Mouse (Mus musculus) adrenal gland, postnatal 10 days (tissue): ENCODE measurements around the gene Ptprz1. TPM values are rescaled to one million over a fixed set of nuclear protein-coding genes. Genes with fewer than 3 reads are reported as not detected.

Source experiments
- DNase-seq: peaks from one replicate; pipeline ENCODE4 v3.0.0; 2021; ENCODE audit warnings: mixed read lengths
- long read RNA-seq, 2 experiments: library from polyadenylated mRNA; stranded (forward); transcript quantifications; one replicate each; pipeline ENCODE4 v2.0.0; 2021
- total RNA-seq, 2 experiments: library from RNA; stranded (reverse); gene quantifications; 2 replicates each; pipeline ENCODE4 v1.2.3; 2021

Gene Ptprz1
- 10 to 100 TPM in 1 of 2 experiments, 1 to 10 TPM in 1; 9.9 to 10.1 TPM for total RNA-seq
- long read RNA-seq, experiment 1, partial matches to known transcripts = 1 of 2 reads
- long read RNA-seq, experiment 1, other reads (novel, unspliced or antisense) = 1 of 2 reads
- long read RNA-seq, experiment 2 = 0 reads

- DNase-seq = peak; percentile 67
Measured at GRCm38 (mm10) chr6:22874781-22875613, at the start of gene Ptprz1. Gene Ptprz1, plus strand, starts transcription at chr6:22875502.

GRCm38 (mm10) chr6:22833637-22834036, 41.7 kb upstream of the Ptprz1 start:
- peak; percentile 14 for DNase-seq

DNA sequence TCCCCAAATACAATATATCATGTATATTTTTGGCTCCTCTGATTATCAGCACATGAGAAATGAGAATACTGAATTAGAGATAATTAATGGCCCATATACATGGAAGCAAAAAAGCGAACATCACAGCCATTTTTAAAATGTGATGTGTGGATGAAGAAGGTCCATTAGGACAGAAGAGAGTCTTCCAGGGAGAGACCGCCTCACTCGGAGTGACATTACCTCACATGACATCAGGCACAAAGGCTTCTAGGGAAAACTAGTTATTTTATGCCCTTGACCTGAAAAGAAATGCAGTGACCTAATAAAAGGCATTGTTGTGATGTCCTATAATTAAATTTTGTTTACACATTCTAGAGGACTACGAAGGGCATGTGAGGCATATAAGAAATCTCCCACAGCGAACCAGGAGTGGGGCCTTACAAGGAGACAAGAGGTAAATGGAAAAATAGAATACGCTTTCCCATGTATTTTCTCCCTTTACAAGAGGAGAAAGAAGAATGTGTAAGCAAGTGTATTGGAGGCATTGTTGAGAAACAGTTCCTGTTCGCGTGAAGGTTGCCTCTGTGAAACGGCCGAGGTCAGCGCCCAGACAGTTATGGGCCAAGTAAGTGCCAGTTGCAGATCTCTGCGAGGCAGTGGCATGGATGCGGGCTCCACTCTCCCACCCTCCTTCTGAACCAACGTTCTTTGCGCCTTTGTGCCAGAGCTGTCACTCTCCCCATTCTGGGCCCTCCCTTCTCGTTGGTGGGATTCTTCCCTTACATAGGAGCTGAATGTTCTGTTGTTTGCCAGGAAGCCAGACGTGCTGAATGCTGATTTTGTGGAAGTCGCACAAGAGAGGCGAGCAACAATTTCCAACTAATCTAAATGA, 41.0 kb upstream of the Ptprz1 start:
- peak; percentile 14 for DNase-seq

GRCm38 (mm10) chr6:22875614-22876541, 576 bp downstream of the Ptprz1 start:
- peak; percentile 33 for DNase-seq

DNA sequence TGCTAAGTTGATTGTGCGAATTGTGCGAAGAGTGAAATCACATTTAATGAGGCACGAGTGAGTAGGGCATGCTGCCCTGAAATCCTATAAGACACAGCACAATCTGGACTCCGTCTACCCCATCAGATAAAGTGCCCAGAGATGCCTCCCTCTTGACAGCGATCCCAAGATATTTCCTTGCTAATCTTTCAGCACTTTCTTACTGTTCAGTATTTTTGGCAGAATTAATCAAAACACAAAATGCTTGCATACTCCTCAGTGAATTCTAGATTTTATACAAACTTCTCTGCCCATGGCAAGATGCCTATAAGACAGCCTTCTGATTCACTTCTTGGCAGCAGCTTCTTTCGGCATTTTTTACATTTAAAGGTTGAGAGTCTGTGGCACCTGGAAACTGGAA, 12.7 kb downstream of the Ptprz1 start:
- DNase-seq = no peak

- no peak for DNase-seq
Measured at GRCm38 (mm10) chr6:22889333-22889732, 14.0 kb downstream of the Ptprz1 start.

DNA sequence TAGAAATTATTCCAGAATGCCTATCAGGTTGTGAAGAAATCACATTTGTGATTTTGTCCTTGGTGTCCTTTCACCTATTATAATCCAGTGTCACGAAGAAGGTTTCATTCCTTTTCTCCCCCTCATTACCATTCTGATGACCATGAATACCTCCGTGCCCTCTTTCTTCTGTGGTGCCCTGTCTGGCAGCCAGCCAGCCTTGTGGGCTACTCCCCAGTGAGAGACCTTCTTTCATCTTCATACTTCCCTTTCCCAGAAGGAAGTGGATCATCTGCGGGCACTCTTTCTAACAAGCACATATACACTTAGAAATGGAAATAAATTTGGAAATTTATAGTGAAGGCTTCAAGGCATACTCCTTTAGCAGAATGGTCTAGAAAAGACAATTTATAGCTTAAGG, 26.7 kb downstream of the Ptprz1 start:
- DNase-seq = no peak

DNA sequence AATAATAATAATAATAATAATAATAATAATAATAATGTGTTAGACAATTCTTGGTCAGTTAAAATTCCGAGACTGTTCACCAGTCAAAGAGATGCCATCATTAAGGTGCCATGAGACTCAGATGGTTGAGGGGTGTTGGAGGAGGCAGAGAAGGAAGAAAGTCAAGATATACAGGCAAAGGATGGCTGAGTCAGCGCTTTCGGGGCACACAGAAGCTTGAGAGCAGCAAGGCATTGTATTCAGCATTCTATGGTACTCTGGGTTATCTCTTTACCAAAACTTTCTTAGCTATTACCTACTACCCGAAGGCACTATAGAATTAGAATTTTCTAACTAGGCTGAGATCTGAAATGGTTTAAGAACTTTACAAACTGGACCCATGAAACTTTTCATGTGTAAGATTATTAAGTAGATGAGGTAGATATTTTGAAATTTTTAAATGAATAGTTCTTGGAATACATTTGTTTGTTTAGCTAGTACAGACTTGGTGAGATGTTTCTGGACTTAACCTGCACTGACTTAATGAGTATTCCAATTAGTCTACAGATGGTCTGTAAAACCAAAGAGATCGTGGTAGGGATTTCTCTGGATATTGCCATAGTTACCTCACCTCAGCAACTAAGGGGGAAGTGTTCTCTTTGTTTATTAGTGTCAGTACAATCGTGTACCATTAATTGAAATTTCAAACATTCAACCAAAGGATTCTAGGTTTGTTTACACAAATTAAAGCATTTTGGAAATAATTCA, 33.4 kb downstream of the Ptprz1 start:
- DNase-seq = no peak

DNA sequence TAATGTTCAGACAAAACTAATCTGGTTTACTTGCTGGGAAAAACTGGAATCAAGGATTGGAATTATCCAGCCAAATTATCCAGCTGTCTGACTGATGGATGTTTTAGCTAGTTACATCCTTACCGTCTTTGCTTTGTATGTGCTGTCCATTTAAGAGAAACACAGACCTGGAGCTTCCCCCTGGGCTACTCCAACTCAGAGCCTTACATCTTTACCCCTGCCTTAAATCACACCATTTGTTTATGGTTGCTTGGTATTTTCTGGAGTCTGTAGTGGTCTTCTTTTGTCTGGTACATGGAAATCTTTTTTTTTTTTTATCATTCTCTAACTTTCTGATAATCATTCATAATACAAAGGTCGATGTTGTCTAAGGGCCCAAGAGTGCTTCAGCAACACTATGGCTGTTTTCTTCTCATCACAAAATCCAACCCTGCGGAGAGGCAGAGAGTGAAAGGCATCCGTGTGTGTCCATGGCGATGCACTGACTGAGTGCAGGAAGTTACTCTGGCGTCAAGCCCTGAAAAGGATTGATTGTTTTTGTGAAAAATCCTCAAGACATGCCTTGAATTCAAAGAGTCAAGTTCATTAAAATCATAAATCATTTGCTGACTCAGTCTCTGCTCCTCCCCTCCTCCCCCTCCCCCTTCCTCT, 34.1 kb downstream of the Ptprz1 start:
- DNase-seq = peak; percentile 17

GRCm38 (mm10) chr6:22909908-22910260, 34.6 kb downstream of the Ptprz1 start:
- no peak for DNase-seq

- DNase-seq = no peak
Measured at GRCm38 (mm10) chr6:22922880-22923279, 47.6 kb downstream of the Ptprz1 start.

GRCm38 (mm10) chr6:22932768-22933265, 57.5 kb downstream of the Ptprz1 start:
- no peak for DNase-seq

- no peak for DNase-seq
Measured at GRCm38 (mm10) chr6:22937126-22937525, 61.8 kb downstream of the Ptprz1 start.

DNA sequence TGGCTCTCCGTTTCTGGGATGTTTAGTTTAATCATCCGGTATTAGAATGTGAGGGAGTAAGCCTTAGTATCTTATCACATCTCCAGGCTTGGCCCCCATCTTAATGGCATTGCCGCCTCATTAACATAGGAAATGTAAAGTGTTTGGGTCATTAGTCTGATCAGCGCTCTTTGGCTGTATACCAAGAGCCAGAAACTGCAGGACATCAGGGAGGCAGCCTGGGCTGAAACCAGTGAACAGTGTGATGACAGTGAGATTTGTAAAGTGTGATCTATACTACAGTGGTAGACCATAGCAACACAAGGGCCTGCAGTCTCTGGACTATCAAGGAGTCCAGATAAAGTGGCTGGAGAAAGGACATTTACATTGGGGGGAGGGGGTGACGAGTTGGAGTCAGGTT, 62.2 kb downstream of the Ptprz1 start:
- no peak for DNase-seq

DNA sequence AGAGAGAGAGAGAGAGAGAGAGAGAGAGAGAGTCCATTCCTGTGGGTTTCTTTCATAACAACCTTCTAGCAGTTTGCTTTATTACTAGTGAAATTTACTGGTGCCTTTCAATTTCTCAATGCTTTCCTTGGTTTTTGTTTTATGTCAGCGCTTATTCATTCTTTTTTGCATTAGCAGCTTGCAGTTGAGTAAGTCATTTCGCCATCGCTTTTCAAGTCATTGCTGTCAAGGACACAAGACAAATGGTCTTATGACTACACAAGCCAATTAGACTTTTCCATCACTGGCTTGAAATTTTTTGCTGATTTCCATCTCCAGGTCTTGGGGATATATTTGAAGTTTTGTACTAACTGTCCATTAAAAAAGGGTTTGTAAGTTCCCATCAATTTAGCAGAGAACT, 68.9 kb downstream of the Ptprz1 start:
- peak; percentile 16 for DNase-seq

- DNase-seq = no peak
Measured at GRCm38 (mm10) chr6:22963374-22963773, 88.1 kb downstream of the Ptprz1 start.

DNA sequence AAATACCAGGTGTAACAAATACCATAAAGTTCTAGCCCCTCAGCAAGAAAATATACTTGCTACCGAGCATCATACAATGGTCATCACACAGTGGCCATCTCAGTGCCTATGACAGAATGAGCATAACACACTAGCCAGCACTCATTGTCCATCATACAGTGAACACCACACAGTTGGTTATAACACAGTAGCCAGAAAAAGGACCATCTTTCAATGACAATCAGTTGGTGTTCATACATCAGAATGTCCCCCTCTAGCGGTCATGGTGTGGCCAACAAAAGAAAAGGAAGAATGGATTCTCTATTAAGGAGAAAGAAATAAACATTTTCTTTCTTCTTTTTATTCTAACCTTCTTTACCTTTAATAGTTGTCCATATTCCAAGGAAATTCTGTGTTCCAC, 92.8 kb downstream of the Ptprz1 start:
- peak; percentile 27 for DNase-seq

- peak; percentile 16 for DNase-seq
Measured at GRCm38 (mm10) chr6:22983769-22984519, 108.6 kb downstream of the Ptprz1 start.

DNA sequence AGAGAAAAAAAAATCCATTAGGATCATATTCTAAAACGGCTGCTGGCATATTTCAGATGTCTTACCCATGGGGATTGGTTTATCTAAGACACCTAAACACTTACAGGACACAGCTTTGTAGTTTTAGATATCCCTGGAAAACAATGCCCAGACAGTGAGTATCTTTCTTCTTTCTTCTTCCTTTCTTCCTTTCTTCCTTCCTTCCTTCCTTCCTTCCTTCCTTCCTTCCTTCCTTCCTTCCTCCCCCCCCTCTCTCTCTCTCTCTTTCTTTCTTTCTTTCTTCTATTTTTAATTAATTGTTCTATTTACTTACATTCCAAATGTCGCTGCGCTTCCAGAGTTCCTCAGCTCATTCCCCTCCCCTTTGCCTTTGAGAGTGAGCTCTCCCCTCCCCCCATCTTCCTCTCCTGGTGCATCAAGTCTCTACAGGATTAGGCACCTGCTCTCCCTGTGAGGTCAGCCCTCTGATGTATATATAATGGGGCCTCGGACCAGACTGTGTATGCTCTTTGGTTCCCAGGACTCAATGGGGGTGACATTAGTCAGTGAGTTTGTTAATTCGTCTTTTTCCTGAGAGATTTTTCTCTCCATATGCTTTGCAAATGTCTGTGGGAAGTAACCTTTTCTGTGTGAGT, 109.3 kb downstream of the Ptprz1 start:
- no peak for DNase-seq
